Mouse (Mus musculus): ENCODE results near the gene Eipr1. TPM values are rescaled to one million over a fixed set of nuclear protein-coding genes. Genes with fewer than 3 reads are reported as not detected.
"Not testable (repeated sequence)": the region's sequence is repeated elsewhere in the genome, so short reads cannot be mapped to it uniquely, and the experiment has no call there.

Eipr1 gene
- total RNA-seq (2015) (21.2 and 22.7 TPM in 2 replicates), total RNA-seq (2017) (26.9 and 33.8 TPM in 2 replicates)

DNA sequence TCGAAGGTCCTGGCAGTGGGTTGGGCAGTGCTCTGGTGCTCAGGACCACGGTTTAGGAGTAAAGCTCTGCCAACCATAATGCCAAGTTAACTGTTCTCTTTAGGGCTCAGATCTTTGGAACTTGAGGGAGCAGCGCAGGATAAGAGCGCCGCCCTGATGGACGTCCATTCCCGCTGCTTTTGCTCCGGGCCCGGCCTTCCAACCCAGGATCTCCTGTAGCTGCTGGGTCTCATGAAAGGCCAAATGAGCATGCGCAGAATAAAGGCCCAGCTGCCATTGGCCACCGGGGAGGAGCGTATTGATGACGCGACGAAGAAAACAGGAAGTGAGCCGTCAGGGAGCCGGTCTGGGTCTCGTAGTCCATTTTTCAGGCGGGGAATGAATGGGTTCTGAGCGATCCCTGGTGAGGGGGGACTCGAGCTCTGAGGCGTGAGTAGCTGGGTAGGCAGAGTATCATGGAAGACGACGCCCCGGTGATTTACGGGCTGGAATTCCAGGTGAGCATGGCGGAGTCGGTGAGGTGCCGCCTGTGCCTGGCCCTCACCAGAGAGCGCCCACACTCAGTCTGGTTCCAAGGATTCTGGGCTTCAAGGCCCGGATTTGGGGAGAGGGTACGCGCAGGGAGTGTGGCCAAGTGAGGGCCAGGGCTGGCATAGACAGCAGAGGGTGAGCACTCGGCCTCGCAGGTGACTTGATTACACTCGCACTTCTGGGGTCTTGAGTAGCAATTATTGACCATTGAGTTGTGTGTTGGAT lies at the start of gene Eipr1:
Eipr1 (plus strand) TSS at position 296 of the 756 bp plus-strand sequence.
- ATAC-seq (ENCODE audit: poor library complexity, severe bottlenecking), result peak; percentile 82

DNA sequence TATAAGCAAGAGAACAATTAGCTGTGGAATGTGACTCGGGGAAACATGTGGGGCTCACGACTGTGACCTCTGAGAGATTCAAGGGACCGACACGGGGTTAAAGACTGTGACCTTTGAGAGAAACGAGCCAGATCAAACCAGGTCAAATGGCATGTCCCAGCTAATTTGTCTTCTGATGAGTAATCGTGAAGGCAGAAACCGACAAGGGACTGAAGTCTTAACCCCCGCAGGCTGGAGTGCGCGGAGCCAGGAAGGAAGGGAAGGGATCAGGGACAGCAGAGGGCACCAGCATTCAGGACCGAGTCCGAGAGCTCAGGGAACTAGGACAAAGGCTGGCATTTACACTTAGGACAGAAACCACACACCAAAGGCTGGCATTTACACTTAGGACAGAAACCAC lies 47.2 kb upstream of the Eipr1 start:
- no peak for ATAC-seq (ENCODE audit: poor library complexity, severe bottlenecking)

DNA sequence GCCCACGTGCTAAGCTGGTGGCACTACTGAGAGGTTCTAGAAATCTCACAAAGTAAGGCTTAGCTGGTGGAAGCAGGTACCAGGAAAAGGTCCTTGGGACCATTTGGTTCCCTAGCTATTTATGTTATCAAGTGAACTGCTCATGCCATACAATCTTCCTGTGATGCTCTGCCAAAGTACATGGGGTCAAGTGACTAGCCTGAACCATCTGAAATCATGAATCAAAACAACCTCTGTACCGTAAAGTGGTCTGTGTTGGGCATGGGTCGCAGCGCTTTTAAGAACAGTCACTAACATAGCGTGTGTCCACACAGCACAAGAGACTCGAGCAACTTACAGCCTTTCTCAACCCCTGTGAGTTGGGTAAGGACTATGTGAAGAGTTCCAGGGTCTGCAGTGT lies 46.4 kb upstream of the Eipr1 start:
- ATAC-seq (ENCODE audit: poor library complexity, severe bottlenecking), result no peak

- no peak for ATAC-seq (ENCODE audit: poor library complexity, severe bottlenecking)
Observed at GRCm38 (mm10) chr12:28708154-28708553, 43.4 kb upstream of the Eipr1 start.

DNA sequence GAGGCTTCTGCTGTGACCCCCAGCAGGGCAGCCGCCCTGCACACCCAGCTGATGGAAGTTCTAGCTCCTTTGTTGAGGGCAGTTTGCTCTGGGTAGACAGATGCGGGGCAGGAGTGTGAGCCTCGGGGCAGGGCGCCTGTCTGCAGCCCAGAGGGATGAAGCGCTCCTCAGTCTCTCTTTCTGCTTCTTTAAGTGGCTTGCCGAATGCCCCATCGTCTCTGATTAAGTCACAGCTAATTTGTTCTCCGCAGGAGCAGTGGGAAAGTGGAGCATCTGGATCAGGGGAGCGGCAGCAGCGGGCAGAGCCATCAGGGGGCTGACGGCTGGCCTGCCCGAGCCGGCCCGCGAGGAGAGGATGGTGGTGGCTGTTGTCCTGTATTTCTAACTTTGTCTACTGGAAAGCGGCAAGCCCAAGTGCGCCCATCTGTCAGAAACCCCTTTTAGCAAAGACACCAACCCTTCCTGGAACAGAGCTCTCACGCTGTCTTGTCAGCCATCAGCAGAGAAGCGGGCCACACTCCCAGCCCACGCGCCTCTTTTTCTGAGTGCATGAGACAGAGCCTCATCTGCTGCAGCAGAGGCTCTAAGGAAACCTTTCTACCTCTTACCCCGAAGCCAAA lies 40.9 kb upstream of the Eipr1 start:
- ATAC-seq (ENCODE audit: poor library complexity, severe bottlenecking), result no peak

- ATAC-seq (ENCODE audit: poor library complexity, severe bottlenecking), result no peak
Observed at GRCm38 (mm10) chr12:28714822-28715632, 36.6 kb upstream of the Eipr1 start.

DNA sequence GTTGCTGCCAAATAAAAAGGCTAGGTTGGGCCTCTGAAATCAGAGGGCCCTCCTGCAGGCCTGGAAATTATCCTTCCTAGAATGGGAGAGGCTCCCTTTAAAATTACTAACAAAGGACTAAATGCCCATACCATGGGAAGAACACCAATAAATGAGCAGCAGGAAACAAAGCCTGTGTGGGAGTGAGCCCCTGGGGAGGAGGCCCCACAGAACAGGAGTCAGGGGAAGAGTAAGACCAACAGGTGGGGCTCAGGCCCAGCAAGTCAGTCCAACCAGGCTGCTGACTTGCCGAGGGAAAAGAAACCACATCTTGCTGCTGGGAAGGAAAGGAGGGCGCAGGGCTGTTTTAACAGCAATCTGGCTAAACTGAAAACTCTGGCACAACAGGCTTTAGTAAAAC lies 34.5 kb upstream of the Eipr1 start:
- ATAC-seq (ENCODE audit: poor library complexity, severe bottlenecking), result no peak

DNA sequence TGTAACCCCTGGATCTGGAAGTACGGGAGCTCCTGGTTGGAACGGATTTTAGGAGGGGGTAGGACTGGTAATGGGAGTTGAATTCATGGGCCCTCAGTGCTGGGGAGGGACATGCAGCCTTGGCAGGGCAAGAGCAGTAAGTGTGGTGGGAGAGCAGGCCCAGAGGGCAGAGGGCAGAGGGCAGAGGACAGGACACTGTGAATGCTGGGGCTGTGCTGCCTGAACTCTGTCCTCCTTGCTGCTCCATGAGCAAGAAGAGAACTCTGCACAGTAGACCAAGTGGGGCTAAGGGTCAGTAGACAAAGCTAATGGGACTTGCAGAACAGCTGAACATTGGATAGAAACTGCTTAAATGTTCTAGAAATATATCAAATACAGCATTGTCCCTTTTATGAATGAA lies 33.5 kb upstream of the Eipr1 start:
- ATAC-seq (ENCODE audit: poor library complexity, severe bottlenecking), result no peak

- ATAC-seq (ENCODE audit: poor library complexity, severe bottlenecking), result no peak
Observed at GRCm38 (mm10) chr12:28724366-28724765, 27.2 kb upstream of the Eipr1 start.

DNA sequence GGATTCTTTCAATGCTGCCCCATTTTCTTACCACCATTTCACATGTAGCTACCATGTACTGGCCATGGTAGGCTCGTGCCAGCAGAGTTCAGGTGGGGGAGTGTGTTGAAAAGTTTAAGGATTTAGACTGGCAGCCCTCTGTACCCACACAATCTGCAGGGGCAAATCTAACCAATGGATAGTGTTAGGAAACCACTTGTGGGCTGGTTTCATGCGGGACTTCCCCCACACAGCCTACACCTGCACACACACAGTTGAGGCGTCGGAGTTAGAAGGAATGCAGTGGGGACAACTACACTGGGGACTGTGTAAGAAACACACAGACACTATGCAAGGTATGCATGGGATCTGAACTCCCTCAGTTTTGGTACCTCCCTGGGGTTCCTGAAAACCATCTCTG lies 25.4 kb upstream of the Eipr1 start:
- no peak for ATAC-seq (ENCODE audit: poor library complexity, severe bottlenecking)

- peak; percentile 77 for ATAC-seq (ENCODE audit: poor library complexity, severe bottlenecking)
Observed at GRCm38 (mm10) chr12:28727061-28727460, 24.5 kb upstream of the Eipr1 start.

- no peak for ATAC-seq (ENCODE audit: poor library complexity, severe bottlenecking)
Observed at GRCm38 (mm10) chr12:28732631-28733030, 19.0 kb upstream of the Eipr1 start.

DNA sequence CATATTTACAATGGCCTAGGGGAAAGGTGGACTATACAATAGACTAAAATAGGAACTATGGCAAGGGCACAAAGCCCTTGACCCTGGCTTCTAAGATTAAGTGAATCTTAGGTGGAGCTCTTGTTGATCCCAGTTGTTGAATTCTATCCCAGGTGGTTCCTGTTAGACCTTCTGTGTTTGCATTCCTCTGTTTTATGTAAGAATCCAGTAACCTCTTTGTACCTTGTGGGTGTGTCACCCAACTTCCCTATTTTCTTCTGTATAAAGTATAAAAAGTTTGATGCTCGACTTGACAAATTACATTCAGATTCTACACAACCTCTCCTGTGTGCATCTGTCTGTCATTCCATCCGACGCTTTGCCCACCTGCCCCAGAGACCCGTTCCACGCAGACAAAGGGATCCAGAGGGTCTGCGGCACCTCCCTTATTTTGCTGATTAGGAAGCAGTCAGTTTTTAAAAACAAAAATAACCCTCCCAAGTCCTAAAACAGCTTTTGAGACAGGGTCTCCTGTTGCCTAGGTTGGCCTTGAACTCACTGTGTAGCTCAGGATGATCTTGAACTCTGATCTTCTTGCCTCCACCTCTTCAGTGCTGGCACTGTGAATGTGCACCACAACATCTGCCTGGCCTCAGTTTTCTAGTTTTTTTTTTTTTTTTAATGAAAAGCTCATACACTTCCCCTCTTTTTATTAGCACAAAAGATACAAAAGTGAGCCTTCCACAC lies 17.9 kb upstream of the Eipr1 start:
- not testable (repeated sequence) for ATAC-seq (ENCODE audit: poor library complexity, severe bottlenecking)

DNA sequence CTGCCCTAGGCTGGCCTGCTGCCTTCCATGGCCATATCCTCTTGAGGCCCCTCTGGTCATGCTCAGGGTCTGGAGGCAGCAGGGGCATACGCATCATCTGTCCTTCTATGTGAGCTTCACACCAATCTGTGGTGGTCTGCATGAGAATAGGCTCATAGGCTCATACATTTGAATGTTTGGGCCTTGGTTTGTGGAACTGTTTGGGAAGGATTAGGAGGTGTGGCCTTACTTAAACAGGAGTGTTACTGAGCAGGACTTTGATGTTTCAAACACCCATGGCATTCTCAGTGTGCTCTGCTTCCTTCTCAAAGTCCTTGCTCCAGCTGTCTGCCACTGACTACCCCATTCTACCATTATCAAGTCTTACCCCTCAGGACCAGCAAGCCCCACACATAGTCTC lies 17.3 kb upstream of the Eipr1 start:
- no peak for ATAC-seq (ENCODE audit: poor library complexity, severe bottlenecking)

GRCm38 (mm10) chr12:28735293-28735692 lies 16.3 kb upstream of the Eipr1 start:
- ATAC-seq (ENCODE audit: poor library complexity, severe bottlenecking), result no peak

GRCm38 (mm10) chr12:28743328-28743727 lies 8.3 kb upstream of the Eipr1 start:
- ATAC-seq (ENCODE audit: poor library complexity, severe bottlenecking), result no peak

- ATAC-seq (ENCODE audit: poor library complexity, severe bottlenecking), result peak; percentile 84
Observed at GRCm38 (mm10) chr12:28750021-28750633, 1.5 kb upstream of the Eipr1 start, which contains the start of gene Trappc12. Trappc12 (minus strand) TSS chr12:28750472.

GRCm38 (mm10) chr12:28750876-28751275 lies 727 bp upstream of the Eipr1 start:
- no peak for ATAC-seq (ENCODE audit: poor library complexity, severe bottlenecking)

DNA sequence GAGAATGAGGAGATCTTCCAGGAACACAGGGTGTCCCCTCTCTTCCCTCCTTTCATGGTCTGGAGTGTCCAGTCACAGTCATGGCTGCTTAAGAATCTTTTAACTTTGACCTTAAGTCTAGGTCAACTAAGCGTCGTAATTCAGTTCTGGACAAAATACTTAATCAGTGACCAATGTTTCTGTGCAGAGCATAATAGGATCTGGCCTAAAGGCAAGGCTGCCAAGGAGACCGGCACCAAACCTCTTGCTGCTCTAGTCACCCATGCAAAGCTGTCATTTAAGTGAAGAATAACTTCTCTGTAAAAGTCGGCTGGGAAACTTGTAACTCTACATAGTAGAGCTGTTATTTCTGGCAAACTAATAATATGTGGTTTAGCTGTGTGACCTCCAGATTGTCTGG lies 4.4 kb downstream of the Eipr1 start:
- ATAC-seq (ENCODE audit: poor library complexity, severe bottlenecking), result no peak

GRCm38 (mm10) chr12:28769953-28770352 lies 18.4 kb downstream of the Eipr1 start:
- ATAC-seq (ENCODE audit: poor library complexity, severe bottlenecking), result no peak
